Mouse (Mus musculus): ENCODE measurements around the gene Ihh. TPM values are rescaled to one million over a fixed set of nuclear protein-coding genes. Genes with fewer than 3 reads are reported as not detected.

Ihh gene
- polyA plus RNA-seq (2012; ENCODE audit: insufficient read depth, insufficient read length, low replicate concordance, missing spikeins) = not detected in 2 replicates

GRCm38 (mm10) chr1:74951556-74952210 lies at the start of gene Ihh:
Ihh (minus strand) TSS chr1:74951672.
- H3K4me3 ChIP-seq (ENCODE audit: insufficient read depth, low read depth, low read length) = peak within 1 kb of the TSS; percentile 8
- H3K4me1 ChIP-seq (ENCODE audit: control insufficient read depth, insufficient read depth, low read length) = peaks cover 37% of the 10 kb centered on the region
- WGBS = 3% methylated on average over 34 of the region's 55 CpGs
- TF ChIP-seq CTCF (IDR thresholded peaks at IDR 0.05; ENCODE audit: insufficient read depth, low read depth, low read length) (no peak), POLR2A (IDR thresholded peaks at IDR 0.05; ENCODE audit: insufficient read depth, low read depth, low read length) (no peak)
- H3K27ac ChIP-seq (ENCODE audit: insufficient read depth, low read depth, low read length) = no peak within 1 kb of the TSS

GRCm38 (mm10) chr1:75001183-75001582 lies 49.7 kb upstream of the Ihh start:
- TF ChIP-seq CTCF (IDR thresholded peaks at IDR 0.05; ENCODE audit: insufficient read depth, low read depth, low read length) (no peak), POLR2A (IDR thresholded peaks at IDR 0.05; ENCODE audit: insufficient read depth, low read depth, low read length) (no peak)
- no peak overlapping the region for H3K27ac ChIP-seq (ENCODE audit: insufficient read depth, low read depth, low read length)
- no peaks in the 10 kb centered on the region for H3K4me1 ChIP-seq (ENCODE audit: control insufficient read depth, insufficient read depth, low read length)
- WGBS = 60% methylated on average over 6 of the region's 6 CpGs
- H3K4me3 ChIP-seq (ENCODE audit: insufficient read depth, low read depth, low read length) = no peak overlapping the region

GRCm38 (mm10) chr1:75000496-75000895 lies 49.0 kb upstream of the Ihh start:
- TF ChIP-seq CTCF (IDR thresholded peaks at IDR 0.05; ENCODE audit: insufficient read depth, low read depth, low read length) = no peak
- TF ChIP-seq POLR2A (IDR thresholded peaks at IDR 0.05; ENCODE audit: insufficient read depth, low read depth, low read length) = no peak
- H3K4me1 ChIP-seq (ENCODE audit: control insufficient read depth, insufficient read depth, low read length) = no peaks in the 10 kb centered on the region
- no peak overlapping the region for H3K27ac ChIP-seq (ENCODE audit: insufficient read depth, low read depth, low read length)
- no peak overlapping the region for H3K4me3 ChIP-seq (ENCODE audit: insufficient read depth, low read depth, low read length)
- WGBS = 3% methylated on average over 1 of the region's 1 CpGs

GRCm38 (mm10) chr1:74999173-74999572 lies 47.7 kb upstream of the Ihh start:
- no peak for TF ChIP-seq CTCF (IDR thresholded peaks at IDR 0.05; ENCODE audit: insufficient read depth, low read depth, low read length)
- no peak for TF ChIP-seq POLR2A (IDR thresholded peaks at IDR 0.05; ENCODE audit: insufficient read depth, low read depth, low read length)
- no peak overlapping the region for H3K27ac ChIP-seq (ENCODE audit: insufficient read depth, low read depth, low read length)
- H3K4me1 ChIP-seq (ENCODE audit: control insufficient read depth, insufficient read depth, low read length) = no peaks in the 10 kb centered on the region
- H3K4me3 ChIP-seq (ENCODE audit: insufficient read depth, low read depth, low read length) = no peak overlapping the region
- WGBS = 91% methylated on average over 5 of the region's 5 CpGs

GRCm38 (mm10) chr1:74997231-74997630 lies 45.8 kb upstream of the Ihh start:
- Histone ChIP-seq H3K4me3 (ENCODE audit: insufficient read depth, low read depth, low read length) (no peak overlapping the region), H3K27ac (ENCODE audit: insufficient read depth, low read depth, low read length) (no peak overlapping the region), H3K4me1 (ENCODE audit: control insufficient read depth, insufficient read depth, low read length) (no peaks in the 10 kb centered on the region)
- WGBS = 86% methylated on average over 2 of the region's 2 CpGs
- TF ChIP-seq CTCF (IDR thresholded peaks at IDR 0.05; ENCODE audit: insufficient read depth, low read depth, low read length) (no peak), POLR2A (IDR thresholded peaks at IDR 0.05; ENCODE audit: insufficient read depth, low read depth, low read length) (no peak)

GRCm38 (mm10) chr1:74977001-74977400 lies 25.5 kb upstream of the Ihh start:
- Histone ChIP-seq H3K4me3 (ENCODE audit: insufficient read depth, low read depth, low read length) (no peak overlapping the region), H3K4me1 (ENCODE audit: control insufficient read depth, insufficient read depth, low read length) (no peaks in the 10 kb centered on the region), H3K27ac (ENCODE audit: insufficient read depth, low read depth, low read length) (no peak overlapping the region)
- WGBS = 89% methylated on average over 8 of the region's 8 CpGs
- TF ChIP-seq POLR2A (IDR thresholded peaks at IDR 0.05; ENCODE audit: insufficient read depth, low read depth, low read length) (no peak), CTCF (IDR thresholded peaks at IDR 0.05; ENCODE audit: insufficient read depth, low read depth, low read length) (no peak)

- 93% methylated on average over 1 of the region's 1 CpGs for WGBS
- Histone ChIP-seq H3K27ac (ENCODE audit: insufficient read depth, low read depth, low read length) (no peak overlapping the region), H3K4me1 (ENCODE audit: control insufficient read depth, insufficient read depth, low read length) (no peaks in the 10 kb centered on the region), H3K4me3 (ENCODE audit: insufficient read depth, low read depth, low read length) (no peak overlapping the region)
- TF ChIP-seq POLR2A (IDR thresholded peaks at IDR 0.05; ENCODE audit: insufficient read depth, low read depth, low read length) (no peak), CTCF (IDR thresholded peaks at IDR 0.05; ENCODE audit: insufficient read depth, low read depth, low read length) (no peak)
These were observed 24.5 kb upstream of the Ihh start for GRCm38 (mm10) chr1:74975936-74976335.

GRCm38 (mm10) chr1:74973590-74973989 lies 22.1 kb upstream of the Ihh start:
- TF ChIP-seq POLR2A (IDR thresholded peaks at IDR 0.05; ENCODE audit: insufficient read depth, low read depth, low read length) = no peak
- TF ChIP-seq CTCF (IDR thresholded peaks at IDR 0.05; ENCODE audit: insufficient read depth, low read depth, low read length) = no peak
- WGBS = 92% methylated on average over 6 of the region's 6 CpGs
- no peaks in the 10 kb centered on the region for H3K4me1 ChIP-seq (ENCODE audit: control insufficient read depth, insufficient read depth, low read length)

GRCm38 (mm10) chr1:74971353-74972050 lies 20.0 kb upstream of the Ihh start:
- WGBS = 72% methylated on average over 4 of the region's 4 CpGs
- Histone ChIP-seq H3K4me1 (ENCODE audit: control insufficient read depth, insufficient read depth, low read length) (no peaks in the 10 kb centered on the region), H3K4me3 (ENCODE audit: insufficient read depth, low read depth, low read length) (no peak overlapping the region), H3K27ac (ENCODE audit: insufficient read depth, low read depth, low read length) (no peak overlapping the region)
- TF ChIP-seq CTCF (IDR thresholded peaks at IDR 0.05; ENCODE audit: insufficient read depth, low read depth, low read length) (no peak), POLR2A (IDR thresholded peaks at IDR 0.05; ENCODE audit: insufficient read depth, low read depth, low read length) (no peak)

More at GRCm38 (mm10) chr1:74973590-74973989, 22.1 kb upstream of the Ihh start:
- Histone ChIP-seq H3K4me3 (ENCODE audit: insufficient read depth, low read depth, low read length) (no peak overlapping the region), H3K27ac (ENCODE audit: insufficient read depth, low read depth, low read length) (no peak overlapping the region)

Measured in olfactory bulb, adult 2 months (tissue).